Mouse (Mus musculus) testis, adult 2 months (tissue): ENCODE results near the gene Emg1. TPM values are rescaled to one million over a fixed set of nuclear protein-coding genes. Genes with fewer than 3 reads are reported as not detected.
"Not testable (repeated sequence)": the region's sequence is repeated elsewhere in the genome, so short reads cannot be mapped to it uniquely, and the experiment has no call there.

ENCODE experiments used
- H3K27ac ChIP-seq: fragments of 200-500 bp; 2 replicates; pipeline ENCODE4 v1.5.1; 2012; ENCODE audit warnings: low read depth, low read length; ENCODE audit not compliant: control insufficient read depth, insufficient read depth
- H3K27me3 ChIP-seq: fragments of 200-500 bp; 2 replicates; pipeline ENCODE4 v1.6.1; 2012; ENCODE audit warnings: mild to moderate bottlenecking, low read length, moderate library complexity; ENCODE audit not compliant: control insufficient read depth, insufficient read depth
- H3K36me3 ChIP-seq: fragments of 200-500 bp; 2 replicates; pipeline ENCODE4 v1.6.1; 2012; ENCODE audit warnings: mild to moderate bottlenecking, low read length; ENCODE audit not compliant: control insufficient read depth, insufficient read depth
- H3K4me1 ChIP-seq: fragments of 200-500 bp; 2 replicates; pipeline ENCODE4 v1.6.1; 2012; ENCODE audit warnings: low read length; ENCODE audit not compliant: control insufficient read depth, insufficient read depth
- H3K4me3 ChIP-seq: fragments of 200-500 bp; 2 replicates; pipeline ENCODE4 v1.5.1; 2012; ENCODE audit warnings: low read depth, mild to moderate bottlenecking, low read length, moderate library complexity, mixed read lengths; ENCODE audit not compliant: control insufficient read depth
- CTCF ChIP-seq: fragments of 200-500 bp; IDR thresholded peaks from 2 replicates; pipeline ENCODE4 v1.5.1; 2012; ENCODE audit warnings: low read depth, mild to moderate bottlenecking, inconsistent platforms, low read length, moderate library complexity; ENCODE audit not compliant: control insufficient read depth, insufficient read depth, insufficient replicate concordance
- POLR2A ChIP-seq: fragments of 200-500 bp; IDR thresholded peaks from 2 replicates; pipeline ENCODE4 v1.6.1; 2012; ENCODE audit warnings: low read depth, mild to moderate bottlenecking, inconsistent platforms, low read length, moderate library complexity; ENCODE audit not compliant: control insufficient read depth
- polyA plus RNA-seq: library from polyadenylated mRNA; depleted of rRNA; stranded (reverse); fragments of >200 nt; gene quantifications from 2 replicates; pipeline ENCODE4 v1.2.3, GENCODE M21; 2012

Emg1 gene
- polyA plus RNA-seq, 1 experiment: 44.1 TPM

- TF ChIP-seq CTCF (no peak), POLR2A (no peak)
- no peak overlapping the region for H3K27ac ChIP-seq
- no peak overlapping the region for H3K4me3 ChIP-seq
- H3K4me1 ChIP-seq: no peaks in the 10 kb centered on the region
- H3K27me3 ChIP-seq: no peaks in the 10 kb centered on the region
- H3K36me3 ChIP-seq: no peaks in the 10 kb centered on the region
Observed at GRCm38 (mm10) chr6:124683591-124684417, 28.2 kb downstream of the Emg1 start.

GRCm38 (mm10) chr6:124682291-124682690, 29.7 kb downstream of the Emg1 start:
- not testable (repeated sequence) for H3K4me3 ChIP-seq, H3K27ac ChIP-seq, H3K27me3 ChIP-seq, H3K4me1 ChIP-seq, H3K36me3 ChIP-seq

GRCm38 (mm10) chr6:124679486-124679885, 32.5 kb downstream of the Emg1 start:
- H3K27me3 ChIP-seq: no peaks in the 10 kb centered on the region
- TF ChIP-seq CTCF (no peak), POLR2A (no peak)

GRCm38 (mm10) chr6:124678769-124679168, 33.2 kb downstream of the Emg1 start:
- no peak overlapping the region for H3K4me3 ChIP-seq
- H3K27ac ChIP-seq: no peak overlapping the region
- H3K4me1 ChIP-seq: no peaks in the 10 kb centered on the region; the same call in 1 of the 2 replicates
- TF ChIP-seq POLR2A: no peak
- TF ChIP-seq CTCF: no peak
- H3K36me3 ChIP-seq: no peaks in the 10 kb centered on the region
- no peaks in the 10 kb centered on the region for H3K27me3 ChIP-seq

More at GRCm38 (mm10) chr6:124679486-124679885, 32.5 kb downstream of the Emg1 start:
- H3K4me3 ChIP-seq: no peak overlapping the region
- no peaks in the 10 kb centered on the region; the same call in 1 of the 2 replicates for H3K4me1 ChIP-seq
- no peak overlapping the region for H3K27ac ChIP-seq
- H3K36me3 ChIP-seq: no peaks in the 10 kb centered on the region

GRCm38 (mm10) chr6:124676171-124676570, 35.8 kb downstream of the Emg1 start:
- Histone ChIP-seq H3K4me3 (no peak overlapping the region), H3K4me1 (no peaks in the 10 kb centered on the region; the same call in 1 of the 2 replicates), H3K27me3 (no peaks in the 10 kb centered on the region), H3K27ac (no peak overlapping the region), H3K36me3 (no peaks in the 10 kb centered on the region)
- no peak for TF ChIP-seq POLR2A
- no peak for TF ChIP-seq CTCF

GRCm38 (mm10) chr6:124674591-124674990, 37.4 kb downstream of the Emg1 start:
- Histone ChIP-seq H3K27ac (no peak overlapping the region), H3K4me1 (no peaks in the 10 kb centered on the region; the same call in 1 of the 2 replicates), H3K27me3 (no peaks in the 10 kb centered on the region), H3K36me3 (no peaks in the 10 kb centered on the region), H3K4me3 (no peak overlapping the region)
- TF ChIP-seq POLR2A (no peak), CTCF (no peak)

GRCm38 (mm10) chr6:124673619-124674018, 38.4 kb downstream of the Emg1 start:
- Histone ChIP-seq H3K4me3 (no peak overlapping the region), H3K4me1 (no peaks in the 10 kb centered on the region; the same call in 1 of the 2 replicates), H3K27me3 (no peaks in the 10 kb centered on the region), H3K36me3 (no peaks in the 10 kb centered on the region), H3K27ac (no peak overlapping the region)
- TF ChIP-seq POLR2A (no peak), CTCF (no peak)
